Mouse (Mus musculus): ENCODE measurements around the gene Abca2. TPM values are rescaled to one million over a fixed set of nuclear protein-coding genes. Genes with fewer than 3 reads are reported as not detected.

The Abca2 gene
- polyA plus RNA-seq, 1 experiment from 2014 or later: 6.7 TPM

DNA sequence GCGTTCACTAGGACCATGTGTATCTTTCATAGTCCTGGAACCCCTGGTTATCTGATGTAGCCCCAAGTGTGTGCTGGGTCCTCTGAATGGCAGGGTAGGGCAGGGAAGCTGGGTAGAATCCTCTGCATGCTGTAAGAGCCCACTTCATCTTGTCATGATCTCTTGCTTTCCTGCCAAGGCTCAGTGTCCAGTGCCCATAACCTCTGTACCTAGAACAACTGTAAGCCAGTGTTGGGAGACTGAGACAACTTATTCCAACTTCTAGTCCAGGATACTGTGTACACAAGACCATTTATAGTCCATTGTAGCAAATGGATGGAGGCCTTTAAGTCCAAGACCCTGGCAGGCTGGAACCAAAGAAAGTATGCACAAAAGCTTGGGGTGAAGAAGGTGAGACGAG is 36.8 kb downstream of the Abca2 start:
- Histone ChIP-seq H3K27me3 (replicated peaks; ENCODE audit: control insufficient read depth, insufficient read depth, low read length) (no peaks in the 10 kb centered on the region), H3K27ac (ENCODE audit: low read depth, low read length) (no peak overlapping the region), H3K9ac (ENCODE audit: low read length) (no peak overlapping the region), H3K4me1 (ENCODE audit: control insufficient read depth, insufficient read depth, low read length) (peaks cover 13% of the 10 kb centered on the region; the same call in 1 of the 2 replicates), H3K4me2 (ENCODE audit: low read length) (no peak overlapping the region), H3K36me3 (ENCODE audit: control insufficient read depth, insufficient read depth, low read length) (no peaks in the 10 kb centered on the region), H3K9me3 (replicated peaks; ENCODE audit: control insufficient read depth, low read length) (no peaks in the 10 kb centered on the region), H3K4me3 (ENCODE audit: low read depth, low read length) (no peak overlapping the region)
- DNase-seq (ENCODE audit: low spot score) (no peak), ATAC-seq (no peak)
- 88% methylated on average over 2 of the region's 2 CpGs for WGBS

DNA sequence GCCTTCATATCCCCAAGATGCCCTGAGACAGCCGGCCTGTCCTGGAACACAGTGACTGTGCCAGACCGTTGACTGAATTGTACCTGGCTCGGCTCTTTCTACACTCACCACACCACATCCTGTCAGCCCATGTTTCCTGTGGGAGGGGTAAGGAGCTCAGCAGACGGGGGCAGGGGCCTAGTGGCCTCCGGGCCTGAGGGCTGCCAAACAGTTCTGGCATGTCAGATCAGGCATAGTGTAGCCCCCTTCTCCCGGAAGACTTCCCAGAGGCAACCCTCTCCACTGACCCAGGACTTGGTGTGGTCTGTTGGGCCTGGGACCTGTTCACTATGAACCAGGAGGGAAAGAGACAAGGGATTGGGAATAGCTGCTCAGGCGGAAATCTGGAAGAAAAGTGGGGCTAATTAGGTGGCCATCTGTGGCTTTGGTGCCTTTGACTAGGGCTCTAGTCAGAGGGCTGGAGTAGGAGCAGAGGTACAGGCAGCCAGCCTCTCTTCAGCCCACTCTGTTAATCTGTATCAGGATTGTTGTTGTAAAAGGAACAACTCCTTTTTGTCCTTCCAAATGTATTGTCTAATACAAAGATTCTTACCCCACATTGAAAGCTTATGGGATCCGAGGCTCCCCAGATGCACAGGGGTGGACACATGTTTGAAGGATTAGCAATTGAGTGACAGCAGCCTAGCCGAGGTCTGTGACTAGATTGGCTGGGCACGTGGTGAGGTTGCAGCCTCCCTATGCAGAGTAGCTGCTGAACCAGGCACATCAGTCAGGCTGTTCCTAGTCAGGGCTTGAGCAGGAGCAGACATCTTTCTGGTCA is 37.5 kb downstream of the Abca2 start:
- H3K9me3 ChIP-seq (replicated peaks; ENCODE audit: control insufficient read depth, low read length): no peaks in the 10 kb centered on the region
- H3K27ac ChIP-seq (ENCODE audit: low read depth, low read length): peak overlapping the region; percentile 14; the same call in 1 of the 2 replicates
- DNase-seq (ENCODE audit: low spot score): no peak
- H3K4me2 ChIP-seq (ENCODE audit: low read length): no peak overlapping the region
- peaks cover 13% of the 10 kb centered on the region; the same call in 1 of the 2 replicates for H3K4me1 ChIP-seq (ENCODE audit: control insufficient read depth, insufficient read depth, low read length)
- ATAC-seq: no peak
- no peaks in the 10 kb centered on the region for H3K36me3 ChIP-seq (ENCODE audit: control insufficient read depth, insufficient read depth, low read length)
- no peaks in the 10 kb centered on the region for H3K27me3 ChIP-seq (replicated peaks; ENCODE audit: control insufficient read depth, insufficient read depth, low read length)
- 35% methylated on average over 10 of the region's 10 CpGs for WGBS
- no peak overlapping the region for H3K4me3 ChIP-seq (ENCODE audit: low read depth, low read length)
- H3K9ac ChIP-seq (ENCODE audit: low read length): no peak overlapping the region; the same call in 1 of the 2 replicates

GRCm38 (mm10) chr2:25467606-25468303 is 39.3 kb downstream of the Abca2 start:
- no peaks in the 10 kb centered on the region for H3K27me3 ChIP-seq (replicated peaks; ENCODE audit: control insufficient read depth, insufficient read depth, low read length)
- no peaks in the 10 kb centered on the region for H3K9me3 ChIP-seq (replicated peaks; ENCODE audit: control insufficient read depth, low read length)
- H3K36me3 ChIP-seq (ENCODE audit: control insufficient read depth, insufficient read depth, low read length): no peaks in the 10 kb centered on the region
- no peak overlapping the region for H3K27ac ChIP-seq (ENCODE audit: low read depth, low read length)
- peaks cover 8% of the 10 kb centered on the region; the same call in 1 of the 2 replicates for H3K4me1 ChIP-seq (ENCODE audit: control insufficient read depth, insufficient read depth, low read length)
- H3K4me3 ChIP-seq (ENCODE audit: low read depth, low read length): no peak overlapping the region
- H3K9ac ChIP-seq (ENCODE audit: low read length): no peak overlapping the region
- DNase-seq (ENCODE audit: low spot score) (no peak), ATAC-seq (no peak)
- 73% methylated on average over 14 of the region's 14 CpGs for WGBS
- H3K4me2 ChIP-seq (ENCODE audit: low read length): no peak overlapping the region

DNA sequence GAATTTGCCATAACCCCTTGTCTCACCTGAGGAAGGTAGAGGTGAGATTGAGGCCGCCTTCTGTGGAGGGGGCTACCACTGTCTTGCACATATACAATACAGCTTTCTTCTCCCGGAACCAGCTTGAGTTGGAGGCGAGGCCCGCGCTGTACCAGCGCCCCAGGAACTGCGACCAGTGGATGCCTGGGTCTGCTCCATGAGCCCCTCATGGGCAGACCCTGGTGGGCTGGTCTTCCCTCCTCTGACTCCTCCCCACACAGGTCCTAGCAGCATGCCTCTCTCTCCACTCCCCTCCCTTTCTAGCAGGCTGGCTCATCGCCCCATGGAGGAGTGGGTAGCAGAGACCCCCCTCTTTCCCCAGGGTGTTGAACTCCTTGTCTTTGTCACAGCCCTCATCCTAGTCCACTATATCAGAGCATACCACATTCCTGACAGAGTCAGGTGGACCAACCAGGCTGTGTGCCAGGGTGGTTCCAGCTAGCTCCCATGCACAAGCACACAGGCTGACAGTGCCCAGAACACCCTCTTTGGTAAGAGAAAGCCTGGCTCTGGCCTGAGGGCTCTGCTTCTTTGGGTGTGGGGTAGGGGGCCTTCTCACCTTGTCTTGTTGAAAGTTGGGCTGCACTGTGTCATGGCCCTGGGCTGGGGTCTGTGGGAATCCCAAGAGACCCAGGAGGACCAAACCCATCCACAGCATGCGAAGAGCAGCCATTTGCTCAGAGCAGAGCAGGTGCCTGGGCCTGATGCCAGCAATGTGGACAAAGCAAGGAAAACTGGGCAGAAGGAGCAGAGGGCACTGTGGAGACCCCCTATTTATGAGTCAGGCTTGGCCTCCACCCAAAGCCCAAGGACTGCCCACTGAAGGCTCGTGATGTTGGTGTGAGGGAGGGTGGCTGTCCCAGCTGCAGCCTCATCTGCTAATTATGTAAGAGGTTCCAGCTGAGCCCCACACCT is 40.7 kb downstream of the Abca2 start:
- ATAC-seq (peak; percentile 71), DNase-seq (ENCODE audit: low spot score) (peak; percentile 79)
- Histone ChIP-seq H3K27ac (ENCODE audit: low read depth, low read length) (peak overlapping the region; percentile 67), H3K4me1 (ENCODE audit: control insufficient read depth, insufficient read depth, low read length) (peaks cover 8% of the 10 kb centered on the region; the same call in 1 of the 2 replicates), H3K36me3 (ENCODE audit: control insufficient read depth, insufficient read depth, low read length) (no peaks in the 10 kb centered on the region), H3K27me3 (replicated peaks; ENCODE audit: control insufficient read depth, insufficient read depth, low read length) (no peaks in the 10 kb centered on the region), H3K9ac (ENCODE audit: low read length) (no peak overlapping the region), H3K4me3 (ENCODE audit: low read depth, low read length) (no peak overlapping the region), H3K4me2 (ENCODE audit: low read length) (no peak overlapping the region), H3K9me3 (replicated peaks; ENCODE audit: control insufficient read depth, low read length) (no peaks in the 10 kb centered on the region)
- WGBS: 67% methylated on average over 10 of the region's 10 CpGs

DNA sequence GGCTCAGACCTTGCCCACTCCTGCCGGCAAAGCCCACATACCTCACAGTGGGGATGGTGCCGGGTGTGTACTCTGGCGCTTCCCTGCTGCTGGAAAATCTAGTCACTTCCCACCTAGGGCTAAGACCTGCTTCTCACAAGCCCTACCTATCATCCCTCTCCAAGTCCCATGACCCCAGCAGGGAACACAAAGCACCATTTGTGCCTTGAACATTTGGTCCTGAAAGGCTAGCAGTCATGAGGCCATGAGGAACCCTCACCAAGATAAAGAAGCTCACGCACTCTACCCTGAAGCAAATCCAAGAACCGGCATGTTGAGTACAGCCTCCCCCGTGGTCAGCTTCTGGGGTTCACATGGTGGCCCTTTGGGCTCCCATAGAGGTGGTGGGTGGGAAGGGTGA is 41.5 kb downstream of the Abca2 start, which contains the start of gene Ptgds:
TSS of gene Ptgds (minus strand) at position 78 of the 400 bp plus-strand sequence.
- Histone ChIP-seq H3K9me3 (replicated peaks; ENCODE audit: control insufficient read depth, low read length) (no peaks in the 10 kb centered on the region), H3K9ac (ENCODE audit: low read length) (no peak within 1 kb of the TSS), H3K4me1 (ENCODE audit: control insufficient read depth, insufficient read depth, low read length) (peaks cover 8% of the 10 kb centered on the region; the same call in 1 of the 2 replicates), H3K27ac (ENCODE audit: low read depth, low read length) (peak within 1 kb of the TSS; percentile 67), H3K36me3 (ENCODE audit: control insufficient read depth, insufficient read depth, low read length) (no peaks in the 10 kb centered on the region), H3K4me2 (ENCODE audit: low read length) (no peak within 1 kb of the TSS), H3K27me3 (replicated peaks; ENCODE audit: control insufficient read depth, insufficient read depth, low read length) (no peaks in the 10 kb centered on the region), H3K4me3 (ENCODE audit: low read depth, low read length) (no peak within 1 kb of the TSS)
- 68% methylated on average over 6 of the region's 6 CpGs for WGBS
- DNase-seq (ENCODE audit: low spot score) (no peak), ATAC-seq (no peak)

DNA sequence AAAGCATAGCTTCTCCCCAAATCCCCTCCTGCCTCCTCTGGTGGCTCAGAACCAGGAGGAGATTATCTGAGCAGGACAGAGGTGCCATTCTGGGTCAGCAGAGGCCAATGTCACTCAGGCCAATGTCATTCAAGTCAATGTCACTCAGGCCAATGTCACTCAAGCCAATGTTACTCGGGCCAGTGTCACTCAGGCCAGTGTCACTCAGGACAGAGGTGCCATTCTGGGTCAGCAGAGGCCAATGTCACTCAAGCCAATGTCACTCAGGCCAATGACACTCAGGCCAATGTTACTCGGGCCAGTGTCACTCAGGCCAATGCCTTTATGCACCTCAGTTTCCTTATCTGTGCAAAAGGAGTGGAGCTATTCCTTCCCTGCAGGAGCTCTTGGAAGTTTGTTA is 44.0 kb downstream of the Abca2 start:
- H3K4me1 ChIP-seq (ENCODE audit: control insufficient read depth, insufficient read depth, low read length): peaks cover 8% of the 10 kb centered on the region; the same call in 1 of the 2 replicates
- no peaks in the 10 kb centered on the region for H3K9me3 ChIP-seq (replicated peaks; ENCODE audit: control insufficient read depth, low read length)
- no peak for DNase-seq (ENCODE audit: low spot score)
- H3K27ac ChIP-seq (ENCODE audit: low read depth, low read length): no peak overlapping the region
- H3K36me3 ChIP-seq (ENCODE audit: control insufficient read depth, insufficient read depth, low read length): no peaks in the 10 kb centered on the region
- H3K9ac ChIP-seq (ENCODE audit: low read length): no peak overlapping the region
- ATAC-seq: no peak
- no peaks in the 10 kb centered on the region for H3K27me3 ChIP-seq (replicated peaks; ENCODE audit: control insufficient read depth, insufficient read depth, low read length)
- no peak overlapping the region for H3K4me2 ChIP-seq (ENCODE audit: low read length)
- no peak overlapping the region for H3K4me3 ChIP-seq (ENCODE audit: low read depth, low read length)
- 84% methylated on average over 2 of the region's 2 CpGs for WGBS

- DNase-seq (ENCODE audit: low spot score) (no peak), ATAC-seq (no peak)
- Histone ChIP-seq H3K4me2 (ENCODE audit: low read length) (no peak overlapping the region), H3K9me3 (replicated peaks; ENCODE audit: control insufficient read depth, low read length) (no peaks in the 10 kb centered on the region), H3K9ac (ENCODE audit: low read length) (no peak overlapping the region), H3K4me3 (ENCODE audit: low read depth, low read length) (no peak overlapping the region), H3K4me1 (ENCODE audit: control insufficient read depth, insufficient read depth, low read length) (no peaks in the 10 kb centered on the region), H3K27me3 (replicated peaks; ENCODE audit: control insufficient read depth, insufficient read depth, low read length) (no peaks in the 10 kb centered on the region), H3K36me3 (ENCODE audit: control insufficient read depth, insufficient read depth, low read length) (no peaks in the 10 kb centered on the region), H3K27ac (ENCODE audit: low read depth, low read length) (no peak overlapping the region)
- 89% methylated on average over 8 of the region's 8 CpGs for WGBS
Measured at GRCm38 (mm10) chr2:25477541-25477940, 49.0 kb downstream of the Abca2 start.

DNA sequence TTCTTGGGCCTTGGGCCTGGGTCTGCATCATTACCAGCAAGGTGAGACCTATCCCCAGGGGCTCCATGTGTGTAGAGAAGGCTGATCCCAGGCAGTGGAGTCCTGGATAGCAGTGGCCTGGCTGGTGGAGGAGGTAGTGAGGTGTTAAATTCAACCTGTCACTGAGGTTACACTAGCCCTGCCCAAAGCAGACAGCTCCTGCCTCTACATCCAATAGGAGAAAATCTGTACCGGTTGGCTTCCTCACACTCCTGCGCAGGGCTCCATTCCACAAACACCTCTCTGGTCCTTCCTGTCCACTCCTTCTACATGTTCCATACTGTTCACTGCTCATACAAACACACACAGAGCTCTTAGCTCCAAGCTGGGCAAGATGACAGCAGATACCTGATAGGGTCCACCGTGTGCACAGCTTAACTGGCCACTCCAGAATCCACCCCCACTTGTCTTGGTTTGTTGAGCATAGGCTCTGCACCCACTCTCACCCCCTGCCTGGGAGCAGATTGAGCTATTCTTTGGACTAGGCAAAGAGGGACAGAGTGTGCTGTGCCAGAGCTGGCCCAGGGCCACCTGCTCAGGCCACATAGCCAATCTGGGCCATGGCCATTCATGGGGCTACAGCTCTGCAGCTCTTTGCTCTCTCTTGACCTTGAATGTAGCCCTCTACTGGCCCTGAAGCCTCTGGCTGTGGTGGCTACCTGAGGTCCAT is 49.6 kb downstream of the Abca2 start:
- no peak overlapping the region for H3K27ac ChIP-seq (ENCODE audit: low read depth, low read length)
- DNase-seq (ENCODE audit: low spot score): no peak
- H3K4me2 ChIP-seq (ENCODE audit: low read length): no peak overlapping the region
- no peak for ATAC-seq
- no peaks in the 10 kb centered on the region for H3K36me3 ChIP-seq (ENCODE audit: control insufficient read depth, insufficient read depth, low read length)
- no peak overlapping the region for H3K9ac ChIP-seq (ENCODE audit: low read length)
- 97% methylated on average over 3 of the region's 3 CpGs for WGBS
- H3K4me3 ChIP-seq (ENCODE audit: low read depth, low read length): no peak overlapping the region
- H3K4me1 ChIP-seq (ENCODE audit: control insufficient read depth, insufficient read depth, low read length): no peaks in the 10 kb centered on the region
- H3K27me3 ChIP-seq (replicated peaks; ENCODE audit: control insufficient read depth, insufficient read depth, low read length): no peaks in the 10 kb centered on the region
- no peaks in the 10 kb centered on the region for H3K9me3 ChIP-seq (replicated peaks; ENCODE audit: control insufficient read depth, low read length)

Data from forebrain, embryonic 14.5 days (tissue).